Mouse (Mus musculus): ENCODE data around the gene Nos2.

The Nos2 gene

DNA sequence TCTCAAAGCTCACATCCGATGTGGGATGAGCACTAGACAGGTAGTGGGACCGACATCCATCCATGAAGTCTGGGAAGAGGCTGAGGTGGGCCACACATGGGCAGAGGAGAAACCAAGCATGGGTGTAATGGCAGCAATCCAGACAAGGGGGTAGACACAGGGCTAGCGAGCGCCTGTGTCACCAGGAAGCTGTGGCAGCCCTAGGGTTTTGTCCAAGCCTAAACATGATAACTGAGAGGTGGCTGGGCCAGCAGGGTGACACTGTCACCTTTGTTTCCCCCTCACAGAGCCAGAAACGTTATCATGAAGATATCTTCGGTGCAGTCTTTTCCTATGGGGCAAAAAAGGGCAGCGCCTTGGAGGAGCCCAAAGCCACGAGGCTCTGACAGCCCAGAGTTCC lies 38.8 kb downstream of the Nos2 start:
- DNase-seq (ENCODE audit: low read depth), result no peak

GRCm38 (mm10) chr11:78959841-78960520 lies 39.4 kb downstream of the Nos2 start:
- DNase-seq (ENCODE audit: low read depth), result no peak

GRCm38 (mm10) chr11:78961221-78961620 lies 40.6 kb downstream of the Nos2 start:
- no peak for DNase-seq (ENCODE audit: low read depth)

DNA sequence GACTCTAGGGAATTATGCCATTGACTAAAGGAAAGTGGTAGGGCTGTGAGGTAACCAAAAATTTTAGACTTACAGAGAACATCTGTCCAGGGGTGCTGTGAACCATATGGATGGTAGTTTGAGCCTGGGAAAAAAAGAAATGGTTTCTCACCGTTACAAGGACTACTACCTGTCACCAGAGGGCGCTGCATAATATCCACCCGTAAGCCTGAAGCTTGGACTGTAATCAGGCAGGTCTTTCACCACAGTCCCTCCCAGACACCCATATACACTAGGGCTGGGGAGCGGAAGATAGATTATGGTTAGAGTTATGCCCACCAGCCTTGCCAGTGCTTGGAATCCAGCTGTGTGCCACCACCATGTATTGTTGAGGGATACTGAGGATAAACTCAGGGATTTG lies 46.8 kb downstream of the Nos2 start:
- peak; percentile 51 for DNase-seq (ENCODE audit: low read depth)

GRCm38 (mm10) chr11:78968121-78968520 lies 47.5 kb downstream of the Nos2 start:
- no peak for DNase-seq (ENCODE audit: low read depth)

DNA sequence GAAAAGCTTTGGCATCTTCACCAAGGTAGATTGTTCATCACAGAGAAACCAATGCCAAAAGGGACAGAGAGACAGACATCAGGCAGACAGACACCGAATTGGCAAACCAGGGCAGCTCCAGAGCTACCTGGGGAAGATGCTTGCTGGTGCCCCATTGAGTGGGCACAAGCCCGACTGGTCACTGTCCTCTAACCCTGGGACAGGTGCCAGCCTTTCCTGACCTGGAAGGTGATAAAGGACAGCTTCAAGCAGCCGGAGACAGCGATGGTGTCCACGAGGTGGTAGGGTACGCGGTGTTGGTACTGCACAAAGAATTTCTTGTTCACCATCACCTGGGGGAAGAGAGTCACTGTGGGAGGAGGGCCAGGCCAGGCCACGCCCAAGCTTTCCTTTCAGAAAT lies 50.5 kb downstream of the Nos2 start:
- DNase-seq (ENCODE audit: low read depth), result no peak

DNA sequence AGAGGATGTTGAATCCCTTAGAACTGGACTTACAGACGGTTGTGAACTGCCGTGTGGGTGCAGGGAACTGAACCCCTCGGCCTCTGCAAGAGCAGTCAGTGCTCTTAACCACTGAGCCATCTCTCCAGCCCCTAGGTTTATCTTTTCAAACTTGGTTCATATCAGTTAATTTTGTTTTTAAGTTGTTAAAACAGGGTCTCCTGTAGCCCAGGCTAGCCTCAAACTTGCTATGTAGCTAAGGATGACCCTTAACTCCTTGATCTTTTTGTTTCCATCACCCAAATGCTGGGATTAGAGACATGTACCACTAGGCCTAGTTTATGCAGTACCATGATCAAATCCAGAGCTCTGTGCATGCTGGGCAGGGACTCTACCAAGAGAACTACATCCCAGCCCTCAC lies 51.2 kb downstream of the Nos2 start:
- DNase-seq (ENCODE audit: low read depth), result no peak

DNA sequence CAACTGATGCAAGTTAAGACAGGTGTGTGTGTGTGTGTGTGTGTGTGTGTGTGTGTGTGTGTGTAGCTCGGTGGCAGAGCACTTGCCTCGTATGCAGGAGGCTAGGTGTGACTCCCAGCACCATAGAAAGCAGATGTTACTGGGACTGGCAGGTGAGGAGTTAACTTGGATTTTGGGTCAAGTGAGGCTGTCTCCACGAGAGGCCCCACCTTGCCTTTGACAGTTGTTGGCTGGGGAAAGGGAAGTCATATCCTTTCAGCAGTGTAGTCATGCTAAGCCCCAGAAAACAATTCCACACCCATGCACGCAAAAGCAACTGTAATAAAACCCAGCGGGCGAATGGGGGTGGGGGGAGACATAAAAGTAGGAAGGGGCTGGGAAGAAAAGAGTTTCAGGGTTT lies 51.7 kb downstream of the Nos2 start:
- DNase-seq (ENCODE audit: low read depth), result no peak

DNA sequence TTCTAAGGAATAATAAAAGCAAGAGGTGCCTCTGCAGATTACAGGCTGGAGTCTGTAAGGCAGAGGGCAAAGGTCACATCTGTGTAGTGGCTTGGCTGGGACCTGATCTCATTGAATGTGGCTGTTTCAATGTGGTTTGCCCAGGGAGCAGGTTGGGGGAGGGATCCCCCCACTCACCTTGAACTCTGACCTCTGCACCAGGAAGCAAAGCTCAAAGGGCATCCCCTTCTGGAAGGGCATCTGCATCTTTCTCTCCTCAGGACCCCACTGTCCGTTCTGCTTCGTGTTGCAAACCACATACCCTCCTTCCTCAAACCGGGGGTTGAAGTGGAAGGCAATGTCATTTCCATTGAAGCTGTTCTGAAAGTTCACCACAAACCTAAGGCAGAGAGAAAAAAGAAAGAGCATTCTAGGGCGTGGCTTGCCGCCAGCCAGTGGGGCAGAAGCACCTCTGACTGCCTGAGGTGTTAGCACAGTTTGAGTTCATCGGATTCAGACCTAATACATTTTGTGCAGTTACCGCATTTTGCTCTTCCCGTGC lies 52.3 kb downstream of the Nos2 start:
- no peak for DNase-seq (ENCODE audit: low read depth)

GRCm38 (mm10) chr11:78973381-78974150 lies 53.0 kb downstream of the Nos2 start:
- no peak for DNase-seq (ENCODE audit: low read depth)

DNA sequence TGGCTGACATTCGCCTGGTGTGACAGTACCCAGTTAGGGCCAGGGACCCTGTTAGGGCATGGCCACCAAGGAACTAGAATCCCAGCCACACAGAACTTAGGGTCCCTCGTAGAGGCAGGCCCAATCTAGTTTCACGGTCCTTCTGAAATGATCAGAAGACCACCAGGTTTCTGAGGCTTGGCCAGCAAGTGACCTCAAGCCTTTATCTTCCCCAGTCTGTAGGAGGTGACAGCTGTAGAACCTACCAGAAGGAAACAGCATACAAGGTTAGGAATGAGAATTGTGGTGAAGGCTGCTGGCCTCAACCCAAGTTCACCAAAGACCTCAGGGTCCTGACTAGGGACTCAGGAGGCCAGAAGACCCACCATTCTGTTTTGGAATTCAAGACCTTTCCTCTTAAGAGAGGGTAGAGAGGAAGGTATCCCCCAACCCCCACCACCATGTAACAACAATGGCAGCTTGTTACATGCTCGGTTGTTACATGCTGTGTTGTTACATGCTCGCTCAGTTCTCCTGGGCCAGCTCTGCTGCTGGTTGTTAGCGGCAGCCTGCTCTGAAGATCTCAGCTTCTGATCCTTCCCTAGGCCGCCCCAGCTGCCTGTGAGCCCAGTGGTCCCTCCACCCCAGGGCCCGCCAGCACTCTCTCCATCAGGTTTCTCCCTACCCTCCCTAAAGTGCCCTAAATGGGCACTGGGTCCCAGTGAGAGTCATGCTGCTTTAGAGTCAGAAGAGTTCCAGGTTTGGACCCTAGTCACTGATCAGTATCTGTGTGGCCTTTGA lies 56.3 kb downstream of the Nos2 start:
- DNase-seq (ENCODE audit: low read depth), result no peak

GRCm38 (mm10) chr11:78978176-78979019 lies 57.8 kb downstream of the Nos2 start:
- no peak for DNase-seq (ENCODE audit: low read depth)

DNA sequence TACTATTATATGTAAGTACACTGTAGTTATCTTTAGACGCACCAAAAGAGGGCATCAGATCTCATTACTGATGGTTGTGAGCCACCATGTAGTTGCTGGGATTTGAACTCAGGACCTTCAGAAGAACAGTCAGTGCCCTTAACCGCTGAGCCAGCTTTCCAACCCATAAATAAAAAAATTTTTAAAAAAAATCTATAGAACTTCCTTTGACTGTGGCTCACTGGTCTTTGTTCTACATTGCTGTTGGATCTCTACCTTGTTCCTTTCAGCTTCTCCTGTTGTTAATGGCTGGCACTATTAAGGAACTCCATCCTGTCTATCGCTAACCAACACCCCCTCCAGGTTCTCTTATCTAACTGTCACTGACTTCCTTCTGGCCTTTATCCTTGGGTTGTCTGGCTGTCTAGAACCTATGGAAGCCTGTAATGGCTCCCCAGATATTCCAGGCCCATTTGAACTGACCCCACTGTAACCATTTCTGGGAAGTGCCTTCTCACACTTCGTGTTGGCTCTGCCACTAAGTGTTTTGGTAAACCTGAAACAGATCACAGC lies 59.6 kb downstream of the Nos2 start:
- DNase-seq (ENCODE audit: low read depth), result no peak

GRCm38 (mm10) chr11:78982042-78982441 lies 61.5 kb downstream of the Nos2 start:
- DNase-seq (ENCODE audit: low read depth), result no peak

DNA sequence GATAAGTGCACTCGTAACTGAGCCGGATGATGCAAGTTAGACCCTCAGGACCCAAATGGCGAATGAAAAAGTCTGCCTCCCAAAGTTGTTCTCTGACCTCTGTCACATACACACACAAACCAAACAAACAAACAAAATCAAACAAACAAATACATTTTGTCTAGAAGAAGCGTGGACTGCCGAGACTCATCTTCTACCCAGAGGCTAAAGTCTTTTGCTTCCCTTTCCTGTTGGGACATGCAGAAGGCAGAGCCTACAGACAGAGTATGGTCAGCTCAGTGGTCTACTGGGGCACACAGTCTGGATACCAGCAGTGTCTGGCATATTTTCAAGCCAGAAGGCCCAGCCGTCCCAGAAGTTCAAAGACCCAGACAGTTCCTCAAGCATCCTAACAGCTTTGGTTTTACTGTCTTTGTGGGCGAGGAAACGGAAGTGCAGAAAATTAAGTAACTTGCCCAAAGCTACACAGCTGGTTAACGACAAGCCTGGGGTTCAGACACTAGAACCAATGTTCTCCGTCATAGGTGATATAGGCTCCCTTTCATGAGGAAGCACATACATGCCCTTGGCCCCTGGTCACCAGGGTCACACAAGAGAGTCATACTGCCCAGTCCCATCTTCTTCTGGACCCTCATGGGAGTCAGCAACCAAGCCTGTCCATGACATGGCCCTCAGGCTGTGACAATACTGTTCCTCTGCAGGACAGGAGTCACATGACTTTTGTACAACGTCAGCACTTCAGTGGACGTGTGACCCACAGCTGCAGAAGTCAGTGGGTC lies 62.1 kb downstream of the Nos2 start:
- DNase-seq (ENCODE audit: low read depth), result no peak

DNA sequence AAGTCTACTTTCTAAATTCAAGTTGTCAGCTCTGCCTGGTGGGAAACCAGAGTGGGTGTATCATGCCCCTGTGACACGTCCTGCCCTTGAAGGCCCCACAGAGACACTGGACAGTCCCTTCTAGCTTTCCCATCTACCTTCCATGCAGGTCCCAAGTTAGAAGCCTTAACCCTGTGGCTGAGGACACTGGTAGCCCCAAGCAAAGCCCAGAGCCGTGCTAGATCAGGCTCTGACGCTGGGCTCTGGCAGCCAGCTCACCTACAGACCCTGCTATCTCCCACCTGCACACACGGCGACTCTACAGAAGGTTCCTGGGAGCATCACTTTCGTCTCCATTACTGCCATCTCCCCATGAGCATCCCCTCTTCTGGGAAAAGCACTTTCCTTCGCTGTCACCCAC lies 63.0 kb downstream of the Nos2 start:
- no peak for DNase-seq (ENCODE audit: low read depth)

DNA sequence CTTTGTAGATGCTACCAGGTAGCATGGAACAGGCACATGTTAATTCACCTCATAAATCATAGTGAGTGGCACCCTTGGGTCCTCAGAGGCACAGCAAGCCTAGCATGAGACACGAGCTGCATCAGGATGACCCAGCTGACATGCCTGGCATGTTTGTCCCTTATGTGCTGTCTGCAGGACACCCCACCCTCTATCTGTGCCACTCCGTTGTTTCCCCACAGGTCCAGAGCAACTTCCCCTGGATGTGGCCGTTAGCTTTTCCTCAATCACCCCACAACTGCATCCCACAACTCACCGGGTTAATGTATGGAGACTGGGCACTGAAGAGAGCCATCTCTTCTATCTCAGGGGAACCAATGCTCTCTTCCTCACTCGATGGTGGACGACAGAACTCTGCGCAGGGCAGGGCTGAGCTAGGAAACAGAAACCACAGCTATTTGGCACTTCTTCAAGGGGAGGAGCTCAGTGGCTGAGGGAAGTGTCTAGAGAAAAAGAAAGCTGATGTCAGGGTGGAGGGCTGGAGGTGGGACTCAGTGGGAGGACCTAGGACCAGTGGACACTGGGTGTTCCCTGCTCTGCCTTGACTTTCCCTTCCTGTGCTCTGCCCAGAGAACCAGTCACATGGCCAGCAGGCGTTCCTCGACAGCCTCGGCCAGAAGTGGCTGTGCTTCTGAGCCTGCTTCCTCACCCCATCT lies 64.0 kb downstream of the Nos2 start, which contains the start of gene Lgals9:
Gene Lgals9 (minus strand): TSS at position 464 of the 695 bp plus-strand sequence.
- peak; percentile 50 for DNase-seq (ENCODE audit: low read depth)

DNA sequence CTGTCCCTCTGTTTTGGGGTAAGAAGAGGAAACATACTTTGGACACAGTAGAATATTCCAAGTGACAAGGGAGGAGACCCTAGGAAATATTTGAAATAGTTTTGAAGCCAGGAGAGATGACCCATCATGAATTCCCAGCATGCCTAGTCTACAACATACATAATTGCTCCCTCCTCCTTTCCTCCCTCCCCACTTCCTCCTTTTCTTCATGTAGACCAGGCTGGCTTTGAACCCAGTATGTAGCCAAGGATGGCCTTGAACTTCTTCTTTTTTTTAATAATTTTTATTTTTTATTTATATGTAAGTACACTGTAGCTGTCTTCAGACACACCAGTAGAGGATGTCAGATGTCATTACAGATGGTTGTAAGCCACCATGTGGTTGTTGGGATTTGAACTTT lies 64.9 kb downstream of the Nos2 start:
- no peak for DNase-seq (ENCODE audit: low read depth)

GRCm38 (mm10) chr11:78986311-78987002 lies 65.9 kb downstream of the Nos2 start:
- DNase-seq (ENCODE audit: low read depth), result no peak
